Mouse (Mus musculus) C2C12 (cell line): ENCODE measurements around the gene Hspbap1.

Source experiments
- CTCF ChIP-seq: IDR thresholded peaks from one replicate; pipeline ENCODE4 v1.5.1; 2011; ENCODE audit not compliant: control insufficient read depth, insufficient read depth, insufficient read length
- MAX ChIP-seq: IDR thresholded peaks from one replicate; pipeline ENCODE4 v1.6.1; 2011; ENCODE audit warnings: mild to moderate bottlenecking, control low read depth

DNA sequence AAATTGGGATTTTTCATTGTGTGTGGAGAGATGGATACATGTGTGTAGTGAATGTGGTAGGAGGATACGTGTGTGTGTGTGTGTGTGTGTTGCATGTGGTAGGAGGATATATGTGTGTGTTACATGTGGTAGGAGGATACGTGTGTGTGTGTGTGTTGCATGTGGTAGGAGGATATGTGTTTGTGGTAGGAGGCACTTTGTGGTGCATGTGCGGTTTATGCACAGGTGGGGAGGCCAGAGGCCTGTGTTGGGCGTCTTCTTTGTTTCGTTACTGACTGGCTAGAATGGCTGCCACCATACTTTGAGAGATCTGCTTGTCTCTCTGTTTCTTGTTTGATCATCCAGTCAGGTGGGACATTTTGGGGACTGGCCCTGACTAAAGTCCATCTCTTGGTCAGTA, 28.6 kb upstream of the Hspbap1 start:
- TF ChIP-seq MAX (no peak), CTCF (no peak)
